Mouse (Mus musculus) megakaryocyte, embryonic 14.5 days (primary cell): Measurements from ENCODE around the gene Auh.

Experiments used
- FLI1 ChIP-seq: IDR thresholded peaks from 2 replicates; pipeline ENCODE4 v1.6.1; 2012; ENCODE audit warnings: low read length, inconsistent platforms, mixed read lengths
- GATA1 ChIP-seq: IDR thresholded peaks from 3 replicates; pipeline ENCODE4 v1.6.1; 2012; ENCODE audit warnings: mixed read lengths, low read length, inconsistent platforms, borderline replicate concordance

- TF ChIP-seq FLI1 = no peak
- no peak for TF ChIP-seq GATA1
Measured at GRCm38 (mm10) chr13:52883084-52883959, 46.2 kb downstream of the Auh start.
